Mouse (Mus musculus) kidney, embryonic 14.5 days (tissue): ENCODE results near the gene Col5a1. TPM values are rescaled to one million over a fixed set of nuclear protein-coding genes. Genes with fewer than 3 reads are reported as not detected.

Source experiments
- ATAC-seq: fragments of 200-750 bp; cut with Nextera tagmentation; 2 replicates; pipeline ENCODE4 v1.8.0; 2017; ENCODE audit warnings: moderate number of reproducible peaks, mild to moderate bottlenecking, moderate TSS enrichment, moderate library complexity; ENCODE audit not compliant: low FRiP score, low TSS enrichment
- H3K27ac ChIP-seq: fragments of 300-500 bp; sonication (generic); 2 replicates; pipeline ENCODE4 v1.5.1; 2014; ENCODE audit warnings: low read depth, mild to moderate bottlenecking, low read length, moderate library complexity, mixed read lengths
- H3K27me3 ChIP-seq: fragments of 300-500 bp; sonication (generic); 2 replicates; pipeline ENCODE4 v1.6.1; 2014; ENCODE audit warnings: mild to moderate bottlenecking, low read length; ENCODE audit not compliant: control insufficient read depth, insufficient read depth
- H3K36me3 ChIP-seq: fragments of 300-500 bp; sonication (generic); 2 replicates; pipeline ENCODE4 v1.6.1; 2014; ENCODE audit warnings: low read length, mixed read lengths; ENCODE audit not compliant: control insufficient read depth, insufficient read depth
- H3K4me1 ChIP-seq: fragments of 300-500 bp; sonication (generic); 2 replicates; pipeline ENCODE4 v1.6.1; 2014; ENCODE audit warnings: low read length, mixed read lengths; ENCODE audit not compliant: control insufficient read depth, insufficient read depth
- H3K4me2 ChIP-seq: fragments of 300-500 bp; sonication (generic); replicated peaks from 2 replicates; pipeline ENCODE4 v1.6.1; 2014; ENCODE audit warnings: low read depth, mild to moderate bottlenecking, low read length
- H3K4me3 ChIP-seq: fragments of 300-500 bp; sonication (generic); 2 replicates; pipeline ENCODE4 v1.5.1; 2014; ENCODE audit warnings: mild to moderate bottlenecking, low read length
- H3K9ac ChIP-seq: fragments of 300-500 bp; sonication (generic); 2 replicates; pipeline ENCODE4 v1.6.1; 2014; ENCODE audit warnings: low read depth, mild to moderate bottlenecking, low read length, moderate library complexity
- H3K9me3 ChIP-seq: fragments of 300-500 bp; sonication (generic); 2 replicates; pipeline ENCODE4 v1.6.1; 2016; ENCODE audit warnings: low read length; ENCODE audit not compliant: control insufficient read depth
- WGBS: fragments of 180-500 bp; shearing (Covaris S2); extraction: QIAGEN DNeasy Blood & Tissue Kit; methylation state at CpG from one replicate; pipeline ENCODE4 v1.1.7; 2014; 5-methylcytosine and 5-hydroxymethylcytosine counted together
- polyA plus RNA-seq: library from polyadenylated mRNA; unstranded; fragments of >200 nt; fragmentation: Nextera tagmentation; extraction: Ambion mirVana; gene quantifications from 2 replicates; pipeline ENCODE4 v1.2.1, GENCODE M21; 2014

Col5a1 gene
- polyA plus RNA-seq, 1 experiment from 2014 or later, result 42.3 TPM

DNA sequence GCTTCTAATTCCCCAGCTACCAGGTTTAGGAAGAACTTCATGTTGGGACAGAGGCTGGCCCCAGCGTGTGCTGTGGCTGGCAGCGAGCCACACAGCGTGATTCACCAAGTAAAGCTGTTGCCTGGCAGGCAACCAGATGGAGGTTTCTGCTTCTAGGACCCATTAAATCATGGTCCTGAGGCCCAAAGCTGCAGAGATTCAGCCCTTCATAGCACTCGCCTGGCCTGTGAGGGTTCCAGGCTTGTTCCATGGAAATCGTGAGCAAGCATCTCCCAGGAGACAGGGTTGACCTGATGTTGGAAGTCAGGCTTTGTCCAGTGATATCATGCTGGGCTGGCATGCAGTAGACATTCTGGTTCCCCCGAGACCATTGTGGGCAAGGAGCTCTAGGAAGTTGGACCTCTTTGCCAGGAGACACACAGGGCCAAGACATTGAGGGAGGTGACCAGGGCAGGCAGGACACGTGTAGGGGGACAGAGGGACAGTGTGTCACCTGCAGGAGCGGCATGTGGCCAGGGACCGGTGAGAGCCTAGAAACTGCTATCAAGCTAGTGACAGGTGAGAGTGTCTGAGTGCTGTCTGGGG is 50.5 kb downstream of the Col5a1 start:
- no peaks in the 10 kb centered on the region for H3K9me3 ChIP-seq
- H3K4me3 ChIP-seq, result no peak overlapping the region
- H3K27me3 ChIP-seq, result no peaks in the 10 kb centered on the region
- no peak overlapping the region for H3K9ac ChIP-seq
- no peaks in the 10 kb centered on the region; the same call in 1 of the 2 replicates for H3K36me3 ChIP-seq
- no peak overlapping the region for H3K4me2 ChIP-seq
- no peak overlapping the region for H3K27ac ChIP-seq
- 84% methylated on average over 9 of the region's 9 CpGs for WGBS
- no peak for ATAC-seq
- peaks cover 22% of the 10 kb centered on the region for H3K4me1 ChIP-seq

DNA sequence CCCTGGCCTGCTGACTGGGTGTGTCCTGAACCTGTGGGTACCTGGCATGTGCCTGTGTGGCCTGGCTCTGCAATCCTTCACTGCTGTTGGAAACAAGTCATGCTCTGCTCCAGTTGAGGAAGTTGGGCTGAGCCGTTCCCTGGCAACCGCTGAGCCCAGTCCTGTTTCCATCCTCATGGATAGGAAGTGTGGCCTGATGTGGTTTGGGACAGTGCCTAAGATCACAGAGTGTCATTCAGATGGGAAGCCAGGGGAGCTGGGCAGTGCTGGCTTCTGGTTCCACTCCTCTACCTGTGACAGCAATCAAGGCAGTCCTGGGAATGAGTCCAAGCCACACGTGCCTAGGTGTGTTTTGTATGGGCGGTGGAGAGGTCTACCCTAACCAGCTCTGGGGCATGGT is 53.2 kb downstream of the Col5a1 start:
- Histone ChIP-seq H3K9ac (no peak overlapping the region), H3K4me1 (peaks cover 11% of the 10 kb centered on the region), H3K27me3 (no peaks in the 10 kb centered on the region), H3K27ac (no peak overlapping the region), H3K36me3 (no peaks in the 10 kb centered on the region; the same call in 1 of the 2 replicates), H3K9me3 (no peaks in the 10 kb centered on the region), H3K4me3 (no peak overlapping the region), H3K4me2 (no peak overlapping the region)
- 85% methylated on average over 4 of the region's 4 CpGs for WGBS
- no peak for ATAC-seq

DNA sequence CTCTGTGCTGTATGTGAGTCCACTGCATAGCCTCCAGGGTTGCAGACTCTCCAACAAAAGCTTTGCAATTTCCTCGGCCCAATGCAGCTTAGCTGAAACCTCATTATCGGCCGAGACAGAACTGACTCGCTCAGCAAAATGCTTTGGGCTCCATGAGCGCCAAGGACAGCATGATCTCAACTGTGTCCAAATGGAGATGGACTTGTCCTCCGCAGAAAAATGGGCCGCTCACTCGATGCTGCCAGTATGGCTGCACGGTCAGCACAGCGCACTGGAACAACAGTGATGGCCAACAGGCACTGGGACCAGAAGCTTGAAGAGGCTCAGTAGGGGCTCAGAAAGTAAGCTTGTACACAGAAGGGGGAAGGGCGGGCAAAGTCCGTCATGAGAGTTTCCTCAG is 53.9 kb downstream of the Col5a1 start:
- Histone ChIP-seq H3K9me3 (no peaks in the 10 kb centered on the region), H3K27ac (no peak overlapping the region), H3K4me3 (no peak overlapping the region), H3K4me2 (no peak overlapping the region), H3K36me3 (no peaks in the 10 kb centered on the region; the same call in 1 of the 2 replicates), H3K9ac (no peak overlapping the region), H3K4me1 (peaks cover 4% of the 10 kb centered on the region; the same call in 1 of the 2 replicates), H3K27me3 (no peaks in the 10 kb centered on the region)
- WGBS, result 80% methylated on average over 12 of the region's 12 CpGs
- ATAC-seq, result no peak

DNA sequence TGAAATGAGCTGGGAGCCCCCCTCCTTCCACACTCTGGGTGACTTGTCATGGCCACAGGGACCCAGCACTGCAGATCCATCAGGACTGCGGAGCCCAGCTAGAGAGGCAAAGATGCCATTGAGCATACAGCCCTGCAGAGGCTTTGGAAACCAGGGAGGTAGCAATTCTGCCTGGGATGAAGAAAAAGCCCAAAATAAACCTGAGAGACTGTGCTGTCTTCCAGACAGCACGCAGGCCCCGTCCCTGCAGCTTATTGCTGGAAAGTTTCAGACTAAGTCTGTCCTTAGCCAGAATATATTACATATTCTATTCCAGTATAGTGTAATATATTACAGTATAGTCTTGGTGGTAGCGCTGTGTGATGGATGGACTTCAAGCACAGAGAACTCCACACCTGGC is 61.0 kb downstream of the Col5a1 start:
- 99% methylated on average over 4 of the region's 4 CpGs for WGBS
- no peak overlapping the region for H3K27ac ChIP-seq
- ATAC-seq, result no peak
- H3K4me1 ChIP-seq, result no peaks in the 10 kb centered on the region
- no peak overlapping the region for H3K4me2 ChIP-seq
- no peaks in the 10 kb centered on the region for H3K27me3 ChIP-seq
- H3K36me3 ChIP-seq, result peaks cover 8% of the 10 kb centered on the region
- no peak overlapping the region for H3K4me3 ChIP-seq
- no peaks in the 10 kb centered on the region for H3K9me3 ChIP-seq
- H3K9ac ChIP-seq, result no peak overlapping the region

GRCm38 (mm10) chr2:27947917-27948316 is 61.7 kb downstream of the Col5a1 start:
- no peaks in the 10 kb centered on the region for H3K27me3 ChIP-seq
- no peak overlapping the region for H3K4me3 ChIP-seq
- H3K9ac ChIP-seq, result no peak overlapping the region
- H3K4me1 ChIP-seq, result no peaks in the 10 kb centered on the region
- peaks cover 11% of the 10 kb centered on the region for H3K36me3 ChIP-seq
- no peaks in the 10 kb centered on the region for H3K9me3 ChIP-seq
- 85% methylated on average over 5 of the region's 5 CpGs for WGBS
- no peak overlapping the region for H3K27ac ChIP-seq
- ATAC-seq, result no peak
- no peak overlapping the region for H3K4me2 ChIP-seq

DNA sequence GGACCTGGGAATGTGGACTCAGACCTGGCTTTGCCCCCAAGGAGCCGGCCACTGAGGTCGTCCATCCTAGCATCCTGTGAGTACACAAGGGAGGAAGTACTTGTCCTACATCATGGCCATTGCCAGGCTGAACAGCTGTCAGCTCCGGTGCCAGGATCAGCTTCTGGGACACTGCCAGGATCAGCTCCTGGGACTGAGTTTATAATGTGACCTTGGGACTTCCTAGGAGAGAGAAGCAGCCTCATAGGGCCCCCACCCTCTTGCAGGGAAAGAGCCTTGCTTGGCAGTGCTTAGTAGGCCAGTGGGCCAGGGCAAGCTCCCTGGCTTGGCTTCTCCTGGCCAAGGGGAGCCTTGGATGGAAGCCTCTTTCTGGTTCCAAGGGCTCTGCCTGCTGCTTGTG is 67.6 kb downstream of the Col5a1 start:
- Histone ChIP-seq H3K4me2 (no peak overlapping the region), H3K9me3 (no peaks in the 10 kb centered on the region), H3K27me3 (no peaks in the 10 kb centered on the region), H3K4me1 (peaks cover 19% of the 10 kb centered on the region; the same call in 1 of the 2 replicates), H3K27ac (peak overlapping the region; percentile 11; the same call in 1 of the 2 replicates), H3K9ac (no peak overlapping the region), H3K36me3 (peaks cover 13% of the 10 kb centered on the region), H3K4me3 (no peak overlapping the region)
- 76% methylated on average over 3 of the region's 3 CpGs for WGBS
- ATAC-seq, result no peak

DNA sequence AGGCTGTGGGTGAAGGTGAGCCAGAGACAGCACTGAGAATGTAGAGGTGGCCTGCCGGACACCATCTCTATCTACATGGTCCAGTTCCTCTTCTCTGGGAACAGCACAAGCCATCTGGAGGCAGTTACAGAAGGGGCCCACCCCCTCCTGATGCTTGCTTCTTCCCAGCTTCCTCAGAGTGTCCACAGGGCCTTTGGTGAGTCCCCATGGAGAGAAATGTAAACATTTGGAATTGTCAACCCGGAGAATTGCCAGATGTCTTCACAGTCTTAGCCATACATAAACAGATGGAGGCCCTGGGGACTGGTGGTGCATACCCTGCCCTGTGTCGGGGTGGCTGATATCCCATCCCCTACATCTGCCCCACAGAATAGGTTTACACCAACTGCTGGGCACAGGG is 68.7 kb downstream of the Col5a1 start:
- Histone ChIP-seq H3K4me3 (no peak overlapping the region), H3K9me3 (no peaks in the 10 kb centered on the region), H3K36me3 (peaks cover 15% of the 10 kb centered on the region), H3K4me2 (no peak overlapping the region), H3K9ac (no peak overlapping the region), H3K27me3 (no peaks in the 10 kb centered on the region), H3K27ac (no peak overlapping the region; the same call in 1 of the 2 replicates), H3K4me1 (peaks cover 19% of the 10 kb centered on the region; the same call in 1 of the 2 replicates)
- ATAC-seq, result peak; percentile 65; the same call in 1 of the 2 replicates
- WGBS, result 26% methylated on average over 3 of the region's 3 CpGs

DNA sequence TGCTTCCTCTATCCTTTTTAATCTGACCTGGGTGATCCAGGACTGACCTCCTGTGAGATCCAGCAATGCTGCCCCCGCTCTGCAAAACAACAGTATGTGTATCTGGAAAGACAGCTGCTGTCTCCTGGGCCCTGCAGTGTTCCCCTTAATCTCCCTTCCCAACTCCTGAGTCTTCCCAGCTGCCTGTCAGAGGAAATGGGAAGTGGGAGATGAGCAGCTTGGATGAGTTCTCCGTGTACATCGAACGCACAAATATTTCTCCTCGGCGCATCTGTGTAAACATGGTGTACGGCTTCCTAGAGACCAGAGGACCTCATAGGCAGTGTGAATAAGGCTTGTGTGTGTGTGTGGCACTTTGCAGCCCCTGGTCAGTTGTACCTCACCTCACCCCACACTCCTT is 70.5 kb downstream of the Col5a1 start:
- peaks cover 10% of the 10 kb centered on the region for H3K36me3 ChIP-seq
- ATAC-seq, result peak; percentile 24; the same call in 1 of the 2 replicates
- H3K4me2 ChIP-seq, result no peak overlapping the region
- peaks cover 19% of the 10 kb centered on the region; the same call in 1 of the 2 replicates for H3K4me1 ChIP-seq
- no peaks in the 10 kb centered on the region for H3K27me3 ChIP-seq
- H3K9ac ChIP-seq, result no peak overlapping the region
- peak overlapping the region; percentile 56; the same call in 1 of the 2 replicates for H3K27ac ChIP-seq
- 51% methylated on average over 7 of the region's 7 CpGs for WGBS
- no peak overlapping the region for H3K4me3 ChIP-seq
- H3K9me3 ChIP-seq, result no peaks in the 10 kb centered on the region

DNA sequence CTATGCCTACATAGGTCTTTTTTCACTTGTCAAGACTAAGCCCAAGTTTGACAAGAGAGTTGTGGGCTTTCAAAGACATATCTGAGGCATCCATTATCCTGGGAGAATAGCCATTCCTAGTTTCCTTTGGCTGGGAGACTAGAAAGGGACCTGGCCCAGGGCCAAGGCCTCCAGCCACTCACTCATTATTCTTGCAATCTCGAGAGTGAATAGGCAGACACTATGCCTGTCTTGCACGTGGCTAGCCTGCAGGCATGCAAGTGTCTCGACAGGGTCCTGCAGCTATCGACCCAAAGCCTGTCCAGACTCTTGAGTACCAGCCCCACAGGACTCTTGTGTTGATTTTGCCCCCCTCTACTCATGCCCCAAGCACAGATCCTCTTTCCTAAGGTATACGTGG is 71.0 kb downstream of the Col5a1 start:
- Histone ChIP-seq H3K36me3 (peaks cover 7% of the 10 kb centered on the region; the same call in 1 of the 2 replicates), H3K4me2 (no peak overlapping the region), H3K9ac (no peak overlapping the region), H3K4me3 (no peak overlapping the region), H3K9me3 (no peaks in the 10 kb centered on the region), H3K4me1 (peaks cover 19% of the 10 kb centered on the region; the same call in 1 of the 2 replicates), H3K27me3 (no peaks in the 10 kb centered on the region), H3K27ac (peak overlapping the region; percentile 56; the same call in 1 of the 2 replicates)
- no peak for ATAC-seq
- 51% methylated on average over 5 of the region's 5 CpGs for WGBS
